Mouse (Mus musculus) kidney, embryonic 16.5 days (tissue): ENCODE results near the gene Synm. TPM values are rescaled to one million over a fixed set of nuclear protein-coding genes. Genes with fewer than 3 reads are reported as not detected.

ENCODE experiments used
- ATAC-seq: fragments of 200-750 bp; cut with Nextera tagmentation; 2 replicates; pipeline ENCODE4 v1.8.0; 2017; ENCODE audit warnings: moderate TSS enrichment; ENCODE audit not compliant: low FRiP score, low TSS enrichment
- H3K27ac ChIP-seq: fragments of 300-500 bp; sonication (generic); 2 replicates; pipeline ENCODE4 v1.5.1; 2014; ENCODE audit warnings: low read length
- H3K27me3 ChIP-seq: fragments of 300-500 bp; sonication (generic); 2 replicates; pipeline ENCODE4 v1.6.1; 2014; ENCODE audit warnings: low read length, control low read depth, mixed read lengths; ENCODE audit not compliant: insufficient read depth
- H3K36me3 ChIP-seq: fragments of 300-500 bp; sonication (generic); 2 replicates; pipeline ENCODE4 v1.6.1; 2014; ENCODE audit warnings: low read length, control low read depth, mixed read lengths; ENCODE audit not compliant: insufficient read depth
- H3K4me1 ChIP-seq: fragments of 300-500 bp; sonication (generic); 2 replicates; pipeline ENCODE4 v1.6.1; 2014; ENCODE audit warnings: low read length, control low read depth, mixed read lengths; ENCODE audit not compliant: insufficient read depth
- H3K4me2 ChIP-seq: fragments of 300-500 bp; sonication (generic); replicated peaks from 2 replicates; pipeline ENCODE4 v1.6.1; 2014; ENCODE audit warnings: low read depth, low read length
- H3K4me3 ChIP-seq: fragments of 300-500 bp; sonication (generic); 2 replicates; pipeline ENCODE4 v1.5.1; 2014; ENCODE audit warnings: mild to moderate bottlenecking, low read length
- H3K9ac ChIP-seq: fragments of 300-500 bp; sonication (generic); replicated peaks from 2 replicates; pipeline ENCODE4 v1.6.1; 2014; ENCODE audit warnings: low read length
- H3K9me3 ChIP-seq: fragments of 300-500 bp; sonication (generic); 2 replicates; pipeline ENCODE4 v1.6.1; 2016; ENCODE audit warnings: low read length, control low read depth
- WGBS: fragments of 180-500 bp; shearing (Covaris S2); extraction: QIAGEN DNeasy Blood & Tissue Kit; methylation state at CpG from one replicate; pipeline ENCODE4 v1.1.7; 2014; 5-methylcytosine and 5-hydroxymethylcytosine counted together
- polyA plus RNA-seq: library from polyadenylated mRNA; unstranded; fragments of >200 nt; fragmentation: Nextera tagmentation; extraction: Ambion mirVana; gene quantifications from 2 replicates; pipeline ENCODE4 v1.2.1, GENCODE M21; 2015

The Synm gene
- polyA plus RNA-seq, 1 experiment from 2014 or later = 2.3 TPM

- ATAC-seq = no peak
- Histone ChIP-seq H3K9me3 (no peaks in the 10 kb centered on the region; the same call in 1 of the 2 replicates), H3K27ac (no peak overlapping the region), H3K27me3 (no peaks in the 10 kb centered on the region), H3K4me3 (no peak overlapping the region), H3K9ac (no peak overlapping the region), H3K4me2 (no peak overlapping the region), H3K4me1 (no peaks in the 10 kb centered on the region), H3K36me3 (peaks cover 37% of the 10 kb centered on the region)
- WGBS = 82% methylated on average over 7 of the region's 7 CpGs
Observed at GRCm38 (mm10) chr7:67710216-67710615, 49.3 kb downstream of the Synm start.

- Histone ChIP-seq H3K9ac (no peak overlapping the region), H3K4me2 (no peak overlapping the region), H3K36me3 (peaks cover 35% of the 10 kb centered on the region), H3K27me3 (no peaks in the 10 kb centered on the region), H3K9me3 (no peaks in the 10 kb centered on the region; the same call in 1 of the 2 replicates), H3K4me3 (no peak overlapping the region), H3K27ac (no peak overlapping the region), H3K4me1 (no peaks in the 10 kb centered on the region)
- ATAC-seq = no peak
- 90% methylated on average over 6 of the region's 6 CpGs for WGBS
Observed at GRCm38 (mm10) chr7:67708160-67708559, 51.4 kb downstream of the Synm start.

GRCm38 (mm10) chr7:67701252-67701914 is 58.2 kb downstream of the Synm start:
- Histone ChIP-seq H3K36me3 (peaks cover 14% of the 10 kb centered on the region), H3K4me2 (no peak overlapping the region), H3K4me3 (no peak overlapping the region), H3K27ac (no peak overlapping the region), H3K9me3 (no peaks in the 10 kb centered on the region), H3K27me3 (no peaks in the 10 kb centered on the region), H3K9ac (no peak overlapping the region), H3K4me1 (no peaks in the 10 kb centered on the region)
- ATAC-seq = no peak
- WGBS = 80% methylated on average over 17 of the region's 17 CpGs

- Histone ChIP-seq H3K4me3 (no peak overlapping the region), H3K36me3 (peaks cover 14% of the 10 kb centered on the region), H3K9me3 (no peaks in the 10 kb centered on the region), H3K4me2 (no peak overlapping the region), H3K4me1 (no peaks in the 10 kb centered on the region), H3K27me3 (no peaks in the 10 kb centered on the region), H3K27ac (no peak overlapping the region), H3K9ac (no peak overlapping the region)
- peak; percentile 24; the same call in 1 of the 2 replicates for ATAC-seq
Observed at GRCm38 (mm10) chr7:67700846-67701245, 58.7 kb downstream of the Synm start.

- Histone ChIP-seq H3K36me3 (peaks cover 14% of the 10 kb centered on the region), H3K4me2 (no peak overlapping the region), H3K4me1 (no peaks in the 10 kb centered on the region), H3K4me3 (no peak overlapping the region), H3K27me3 (no peaks in the 10 kb centered on the region), H3K27ac (no peak overlapping the region), H3K9me3 (no peaks in the 10 kb centered on the region), H3K9ac (no peak overlapping the region)
- WGBS = 87% methylated on average over 4 of the region's 4 CpGs
- ATAC-seq = no peak
Observed at GRCm38 (mm10) chr7:67699301-67699700, 60.2 kb downstream of the Synm start.

GRCm38 (mm10) chr7:67697892-67698630 is 61.5 kb downstream of the Synm start:
- no peaks in the 10 kb centered on the region for H3K4me1 ChIP-seq
- ATAC-seq = no peak
- H3K4me2 ChIP-seq = no peak overlapping the region
- no peaks in the 10 kb centered on the region for H3K9me3 ChIP-seq
- H3K27ac ChIP-seq = no peak overlapping the region
- H3K36me3 ChIP-seq = peaks cover 14% of the 10 kb centered on the region
- WGBS = 89% methylated on average over 28 of the region's 28 CpGs
- H3K4me3 ChIP-seq = no peak overlapping the region
- no peak overlapping the region for H3K9ac ChIP-seq
- no peaks in the 10 kb centered on the region for H3K27me3 ChIP-seq

- 58% methylated on average over 7 of the region's 7 CpGs for WGBS
- no peaks in the 10 kb centered on the region for H3K27me3 ChIP-seq
- H3K4me1 ChIP-seq = 0 out of 2 replicates have a peak, but pooled peaks cover 8% of the 10 kb centered on the region
- no peak for ATAC-seq
- no peak overlapping the region for H3K4me2 ChIP-seq
- peaks cover 14% of the 10 kb centered on the region for H3K36me3 ChIP-seq
- no peak overlapping the region for H3K27ac ChIP-seq
- no peaks in the 10 kb centered on the region for H3K9me3 ChIP-seq
- H3K4me3 ChIP-seq = no peak overlapping the region
- no peak overlapping the region for H3K9ac ChIP-seq
Observed at GRCm38 (mm10) chr7:67695906-67696305, 63.6 kb downstream of the Synm start.

- H3K4me1 ChIP-seq = 0 out of 2 replicates have a peak, but pooled peaks cover 10% of the 10 kb centered on the region
- no peaks in the 10 kb centered on the region for H3K27me3 ChIP-seq
- H3K36me3 ChIP-seq = peaks cover under 1% of the 10 kb centered on the region; the same call in 1 of the 2 replicates
- ATAC-seq = no peak
- H3K27ac ChIP-seq = no peak overlapping the region
- 93% methylated on average over 23 of the region's 23 CpGs for WGBS
- no peak overlapping the region for H3K4me2 ChIP-seq
- H3K9me3 ChIP-seq = no peaks in the 10 kb centered on the region
- H3K4me3 ChIP-seq = no peak overlapping the region
- H3K9ac ChIP-seq = no peak overlapping the region
Observed at GRCm38 (mm10) chr7:67692791-67693538, 66.6 kb downstream of the Synm start.

GRCm38 (mm10) chr7:67692141-67692540 is 67.4 kb downstream of the Synm start:
- H3K4me2 ChIP-seq = no peak overlapping the region
- no peaks in the 10 kb centered on the region for H3K9me3 ChIP-seq
- H3K4me1 ChIP-seq = 0 out of 2 replicates have a peak, but pooled peaks cover 10% of the 10 kb centered on the region
- no peak overlapping the region for H3K27ac ChIP-seq
- H3K36me3 ChIP-seq = no peaks in the 10 kb centered on the region; the same call in 1 of the 2 replicates
- no peaks in the 10 kb centered on the region for H3K27me3 ChIP-seq
- H3K9ac ChIP-seq = no peak overlapping the region
- WGBS = 77% methylated on average over 3 of the region's 3 CpGs
- no peak overlapping the region for H3K4me3 ChIP-seq
- no peak for ATAC-seq
